Mouse (Mus musculus) liver, embryonic 16.5 days (tissue): ENCODE results near the gene Hdac4. TPM values are rescaled to one million over a fixed set of nuclear protein-coding genes. Genes with fewer than 3 reads are reported as not detected.

ENCODE experiments used
- ATAC-seq: fragments of 200-750 bp; cut with Nextera tagmentation; 2 replicates; pipeline ENCODE4 v1.8.0; 2017; ENCODE audit warnings: low read depth, mild to moderate bottlenecking, moderate number of reproducible peaks, moderate library complexity
- H3K27ac ChIP-seq: fragments of 300-500 bp; sonication (generic); 2 replicates; pipeline ENCODE4 v1.5.1; 2014; ENCODE audit warnings: mild to moderate bottlenecking, low read length
- H3K27me3 ChIP-seq: fragments of 300-500 bp; sonication (generic); 2 replicates; pipeline ENCODE4 v1.6.1; 2014; ENCODE audit warnings: low read depth, low read length, mixed read lengths; ENCODE audit not compliant: control insufficient read depth, insufficient read depth
- H3K36me3 ChIP-seq: fragments of 300-500 bp; sonication (generic); 2 replicates; pipeline ENCODE4 v1.6.1; 2014; ENCODE audit warnings: mild to moderate bottlenecking; ENCODE audit not compliant: control insufficient read depth, insufficient read depth
- H3K4me1 ChIP-seq: fragments of 300-500 bp; sonication (generic); 2 replicates; pipeline ENCODE4 v1.6.1; 2014; ENCODE audit warnings: low read depth, low read length, mixed read lengths; ENCODE audit not compliant: control insufficient read depth
- H3K4me2 ChIP-seq: fragments of 300-500 bp; sonication (generic); 2 replicates; pipeline ENCODE4 v1.6.1; 2014; ENCODE audit warnings: low read depth, low read length, mixed read lengths
- H3K4me3 ChIP-seq: fragments of 300-500 bp; sonication (generic); 2 replicates; pipeline ENCODE4 v1.5.1; 2014; ENCODE audit warnings: low read depth, mild to moderate bottlenecking, low read length
- H3K9ac ChIP-seq: fragments of 300-500 bp; sonication (generic); 2 replicates; pipeline ENCODE4 v1.6.1; 2014; ENCODE audit warnings: low read depth, low read length
- H3K9me3 ChIP-seq: fragments of 300-500 bp; sonication (generic); replicated peaks from 2 replicates; pipeline ENCODE4 v1.6.1; 2016; ENCODE audit warnings: low read length; ENCODE audit not compliant: control insufficient read depth
- WGBS: fragments of 180-500 bp; shearing (Covaris S2); extraction: QIAGEN DNeasy Blood & Tissue Kit; methylation state at CpG from one replicate; pipeline ENCODE4 v1.1.7; 2014; ENCODE audit not compliant: insufficient replicate concordance; 5-methylcytosine and 5-hydroxymethylcytosine counted together
- polyA plus RNA-seq: library from polyadenylated mRNA; unstranded; fragments of >200 nt; fragmentation: Nextera tagmentation; extraction: Ambion mirVana; gene quantifications from 2 replicates; pipeline ENCODE4 v1.2.1, GENCODE M21; 2015

Hdac4 gene
- polyA plus RNA-seq, 1 experiment from 2014 or later, result 3.3 TPM

- H3K27ac ChIP-seq, result no peak overlapping the region
- no peak for ATAC-seq
These were observed 83.9 kb downstream of the Hdac4 start for GRCm38 (mm10) chr1:92111551-92111950.

GRCm38 (mm10) chr1:92111026-92111425 lies 84.5 kb downstream of the Hdac4 start:
- Histone ChIP-seq H3K4me2 (no peak overlapping the region), H3K27ac (no peak overlapping the region), H3K9ac (no peak overlapping the region), H3K9me3 (no peaks in the 10 kb centered on the region), H3K27me3 (no peaks in the 10 kb centered on the region), H3K4me1 (peaks cover 3% of the 10 kb centered on the region), H3K4me3 (no peak overlapping the region), H3K36me3 (no peaks in the 10 kb centered on the region)
- no peak for ATAC-seq
- 53% methylated on average over 1 of the region's 1 CpGs for WGBS

More at GRCm38 (mm10) chr1:92111551-92111950, 83.9 kb downstream of the Hdac4 start:
- Histone ChIP-seq H3K36me3 (no peaks in the 10 kb centered on the region), H3K4me3 (no peak overlapping the region), H3K9me3 (no peaks in the 10 kb centered on the region), H3K4me2 (no peak overlapping the region), H3K4me1 (peaks cover 3% of the 10 kb centered on the region), H3K27me3 (no peaks in the 10 kb centered on the region), H3K9ac (no peak overlapping the region)
- 59% methylated on average over 2 of the region's 2 CpGs for WGBS

- Histone ChIP-seq H3K4me2 (no peak overlapping the region), H3K27ac (no peak overlapping the region), H3K4me1 (peaks cover 3% of the 10 kb centered on the region), H3K9ac (no peak overlapping the region), H3K4me3 (no peak overlapping the region), H3K9me3 (no peaks in the 10 kb centered on the region), H3K36me3 (no peaks in the 10 kb centered on the region), H3K27me3 (no peaks in the 10 kb centered on the region)
- 62% methylated on average over 1 of the region's 1 CpGs for WGBS
- ATAC-seq, result no peak
These were observed 86.3 kb downstream of the Hdac4 start for GRCm38 (mm10) chr1:92109221-92109620.

GRCm38 (mm10) chr1:92108556-92108955 lies 86.9 kb downstream of the Hdac4 start:
- H3K9ac ChIP-seq, result no peak overlapping the region
- H3K4me2 ChIP-seq, result no peak overlapping the region
- no peaks in the 10 kb centered on the region for H3K9me3 ChIP-seq
- 71% methylated on average over 2 of the region's 2 CpGs for WGBS
- no peak overlapping the region for H3K4me3 ChIP-seq
- H3K27ac ChIP-seq, result no peak overlapping the region
- H3K36me3 ChIP-seq, result no peaks in the 10 kb centered on the region
- peaks cover 2% of the 10 kb centered on the region for H3K4me1 ChIP-seq
- H3K27me3 ChIP-seq, result no peaks in the 10 kb centered on the region
- ATAC-seq, result no peak

GRCm38 (mm10) chr1:92107996-92108395 lies 87.5 kb downstream of the Hdac4 start:
- Histone ChIP-seq H3K9me3 (no peaks in the 10 kb centered on the region), H3K27me3 (no peaks in the 10 kb centered on the region), H3K27ac (no peak overlapping the region), H3K4me2 (no peak overlapping the region), H3K4me3 (no peak overlapping the region), H3K9ac (no peak overlapping the region), H3K4me1 (no peaks in the 10 kb centered on the region), H3K36me3 (no peaks in the 10 kb centered on the region)
- WGBS, result 69% methylated on average over 2 of the region's 2 CpGs
- no peak for ATAC-seq

GRCm38 (mm10) chr1:92107521-92107920 lies 88.0 kb downstream of the Hdac4 start:
- no peaks in the 10 kb centered on the region for H3K4me1 ChIP-seq
- no peaks in the 10 kb centered on the region for H3K27me3 ChIP-seq
- no peak overlapping the region for H3K4me2 ChIP-seq
- ATAC-seq, result no peak
- no peak overlapping the region for H3K9ac ChIP-seq
- no peak overlapping the region for H3K4me3 ChIP-seq
- 68% methylated on average over 2 of the region's 2 CpGs for WGBS
- no peak overlapping the region for H3K27ac ChIP-seq
- no peaks in the 10 kb centered on the region for H3K9me3 ChIP-seq
- no peaks in the 10 kb centered on the region for H3K36me3 ChIP-seq

- Histone ChIP-seq H3K4me2 (no peak overlapping the region), H3K27ac (no peak overlapping the region), H3K9me3 (no peaks in the 10 kb centered on the region), H3K4me3 (no peak overlapping the region), H3K4me1 (no peaks in the 10 kb centered on the region), H3K9ac (no peak overlapping the region), H3K36me3 (no peaks in the 10 kb centered on the region), H3K27me3 (no peaks in the 10 kb centered on the region)
- ATAC-seq, result no peak
- 59% methylated on average over 4 of the region's 4 CpGs for WGBS
These were observed 88.9 kb downstream of the Hdac4 start for GRCm38 (mm10) chr1:92106486-92107160.

GRCm38 (mm10) chr1:92104718-92105117 lies 90.8 kb downstream of the Hdac4 start:
- no peak overlapping the region for H3K4me3 ChIP-seq
- no peak overlapping the region for H3K9ac ChIP-seq
- H3K27ac ChIP-seq, result no peak overlapping the region
- H3K36me3 ChIP-seq, result no peaks in the 10 kb centered on the region
- H3K4me2 ChIP-seq, result no peak overlapping the region
- WGBS, result 46% methylated on average over 3 of the region's 3 CpGs
- no peaks in the 10 kb centered on the region for H3K27me3 ChIP-seq
- ATAC-seq, result no peak
- no peaks in the 10 kb centered on the region for H3K9me3 ChIP-seq
- peaks cover 5% of the 10 kb centered on the region; the same call in 1 of the 2 replicates for H3K4me1 ChIP-seq

GRCm38 (mm10) chr1:92103971-92104370 lies 91.5 kb downstream of the Hdac4 start:
- Histone ChIP-seq H3K4me3 (no peak overlapping the region), H3K27me3 (no peaks in the 10 kb centered on the region), H3K36me3 (no peaks in the 10 kb centered on the region), H3K27ac (no peak overlapping the region), H3K4me2 (no peak overlapping the region), H3K4me1 (peaks cover 7% of the 10 kb centered on the region; the same call in 1 of the 2 replicates), H3K9ac (no peak overlapping the region), H3K9me3 (no peaks in the 10 kb centered on the region)
- no peak for ATAC-seq
